Mouse (Mus musculus): ENCODE results near the gene Gm17349.

GRCm38 (mm10) chr15:99704881-99705280 is 409 bp downstream of the Gm17349 start:
- TF ChIP-seq CTCF (IDR thresholded peaks at IDR 0.05; ENCODE audit: extremely low read depth, insufficient read length, insufficient replicate concordance, low read depth, low read length), result no peak
- no peak for TF ChIP-seq POLR2A (IDR thresholded peaks at IDR 0.05; ENCODE audit: low read depth, low read length)

Data from small intestine, adult 2 months (tissue).